Mouse (Mus musculus) liver, embryonic 12.5 days (tissue): Measurements from ENCODE around the gene Pou2f1. TPM values are rescaled to one million over a fixed set of nuclear protein-coding genes. Genes with fewer than 3 reads are reported as not detected.

Experiments
- ATAC-seq: fragments of 200-750 bp; cut with Nextera tagmentation; 2 replicates; pipeline ENCODE4 v1.8.0; 2017; ENCODE audit warnings: moderate number of reproducible peaks, mild to moderate bottlenecking, moderate library complexity
- H3K27ac ChIP-seq: fragments of 300-500 bp; sonication (generic); 2 replicates; pipeline ENCODE4 v1.5.1; 2016; ENCODE audit warnings: mild to moderate bottlenecking
- H3K27me3 ChIP-seq: fragments of 300-500 bp; sonication (generic); replicated peaks from 2 replicates; pipeline ENCODE4 v1.6.1; 2016; ENCODE audit warnings: mild to moderate bottlenecking, moderate library complexity
- H3K36me3 ChIP-seq: fragments of 300-500 bp; sonication (generic); 2 replicates; pipeline ENCODE4 v1.6.1; 2016; ENCODE audit warnings: mild to moderate bottlenecking, moderate library complexity
- H3K4me1 ChIP-seq: fragments of 300-500 bp; sonication (generic); 2 replicates; pipeline ENCODE4 v1.6.1; 2016
- H3K4me2 ChIP-seq: fragments of 300-500 bp; sonication (generic); 2 replicates; pipeline ENCODE4 v1.6.1; 2016; ENCODE audit warnings: mild to moderate bottlenecking, moderate library complexity
- H3K4me3 ChIP-seq: fragments of 300-500 bp; sonication (generic); 2 replicates; pipeline ENCODE4 v1.5.1; 2016; ENCODE audit warnings: mild to moderate bottlenecking, moderate library complexity
- H3K9ac ChIP-seq: fragments of 300-500 bp; sonication (generic); 2 replicates; pipeline ENCODE4 v1.6.1; 2016; ENCODE audit warnings: mild to moderate bottlenecking, moderate library complexity
- H3K9me3 ChIP-seq: fragments of 300-500 bp; sonication (generic); replicated peaks from 2 replicates; pipeline ENCODE4 v1.6.1; 2016; ENCODE audit warnings: mild to moderate bottlenecking, moderate library complexity
- WGBS: fragments of 180-500 bp; shearing (Covaris S2); methylation state at CpG from one replicate; pipeline ENCODE4 v1.1.7; 2016; ENCODE audit not compliant: insufficient replicate concordance; 5-methylcytosine and 5-hydroxymethylcytosine counted together
- polyA plus RNA-seq: library from polyadenylated mRNA; unstranded; fragments of >200 nt; fragmentation: Nextera tagmentation; extraction: Ambion mirVana; gene quantifications from 2 replicates; pipeline ENCODE4 v1.2.1, GENCODE M21; 2016

The Pou2f1 gene
- polyA plus RNA-seq, 1 experiment from 2014 or later: 5.8 TPM

DNA sequence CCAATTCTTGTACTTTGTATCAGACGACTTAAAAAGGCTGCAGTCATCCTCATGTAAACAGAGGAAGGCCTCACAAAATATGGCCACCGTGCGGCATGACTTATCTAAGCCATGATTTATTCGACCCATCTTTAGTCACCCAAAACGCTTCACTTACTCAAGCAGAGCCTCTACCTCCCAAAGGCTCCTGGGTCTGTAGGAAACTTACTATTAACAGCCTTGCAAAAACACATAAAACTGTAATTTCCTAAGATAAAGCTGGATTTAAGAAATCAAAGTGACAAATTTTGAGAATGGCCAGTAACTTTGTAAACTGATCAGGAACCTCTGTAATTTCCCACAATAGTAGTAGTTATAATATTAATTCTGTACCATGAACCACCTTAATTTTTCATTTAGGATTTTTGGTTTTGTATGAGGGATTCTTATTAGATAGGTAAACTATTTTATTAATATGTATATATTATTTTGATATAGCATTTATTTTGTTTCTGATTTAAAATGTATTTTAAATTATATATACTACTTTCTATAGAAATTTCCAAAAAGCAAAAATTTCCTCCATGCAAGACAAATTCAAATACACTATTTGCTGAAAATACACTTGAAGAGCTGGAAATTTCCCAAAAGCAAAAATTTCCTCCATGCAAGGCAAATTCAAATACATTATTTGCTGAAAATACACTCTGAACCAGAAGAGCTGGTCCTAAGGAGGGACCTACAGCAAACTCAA lies 68.4 kb downstream of the Pou2f1 start:
- Histone ChIP-seq H3K9me3 (no peaks in the 10 kb centered on the region), H3K27me3 (no peaks in the 10 kb centered on the region), H3K4me2 (0 out of 2 replicates have a peak overlapping the region, but pooled peaks have one; percentile 2), H3K4me3 (no peak overlapping the region), H3K4me1 (peaks cover 17% of the 10 kb centered on the region), H3K9ac (no peak overlapping the region), H3K27ac (no peak overlapping the region), H3K36me3 (no peaks in the 10 kb centered on the region)
- WGBS: 77% methylated on average over 5 of the region's 5 CpGs
- ATAC-seq: no peak

DNA sequence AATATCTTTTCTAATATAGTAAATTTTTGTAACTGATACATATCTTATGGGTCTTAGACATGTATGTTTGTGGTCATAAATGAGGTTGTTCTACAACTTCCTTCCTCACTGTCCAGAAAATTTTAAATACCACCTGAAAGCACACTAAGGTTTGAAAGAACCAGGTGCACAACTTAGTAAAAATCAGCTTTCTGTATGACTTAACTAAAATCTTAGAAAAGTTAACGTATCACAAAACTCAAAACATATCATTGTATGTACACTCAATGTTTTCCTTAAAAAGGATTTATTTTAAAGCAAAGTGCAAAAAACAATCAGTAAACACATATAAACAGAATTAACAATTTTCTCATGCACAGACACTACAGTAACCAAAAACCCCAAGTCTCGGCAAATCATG lies 69.6 kb downstream of the Pou2f1 start:
- no peak for ATAC-seq
- no peak overlapping the region for H3K4me2 ChIP-seq
- no peak overlapping the region for H3K4me3 ChIP-seq
- no peak overlapping the region for H3K27ac ChIP-seq
- H3K9me3 ChIP-seq: no peaks in the 10 kb centered on the region
- no peak overlapping the region for H3K9ac ChIP-seq
- peaks cover 17% of the 10 kb centered on the region for H3K4me1 ChIP-seq
- H3K36me3 ChIP-seq: no peaks in the 10 kb centered on the region
- 86% methylated on average over 2 of the region's 2 CpGs for WGBS
- no peaks in the 10 kb centered on the region for H3K27me3 ChIP-seq

- ATAC-seq: no peak
- WGBS: 85% methylated on average over 3 of the region's 3 CpGs
Observed at GRCm38 (mm10) chr1:165930510-165930909, 72.0 kb downstream of the Pou2f1 start.

GRCm38 (mm10) chr1:165927507-165928279 lies 74.8 kb downstream of the Pou2f1 start:
- no peaks in the 10 kb centered on the region for H3K9me3 ChIP-seq
- 70% methylated on average over 7 of the region's 7 CpGs for WGBS
- H3K9ac ChIP-seq: no peak overlapping the region
- peaks cover 16% of the 10 kb centered on the region for H3K4me1 ChIP-seq
- H3K36me3 ChIP-seq: no peaks in the 10 kb centered on the region
- H3K4me2 ChIP-seq: no peak overlapping the region
- H3K27me3 ChIP-seq: no peaks in the 10 kb centered on the region
- H3K4me3 ChIP-seq: no peak overlapping the region
- ATAC-seq: no peak
- no peak overlapping the region for H3K27ac ChIP-seq

More at GRCm38 (mm10) chr1:165930510-165930909, 72.0 kb downstream of the Pou2f1 start:
- H3K4me2 ChIP-seq: no peak overlapping the region
- H3K9me3 ChIP-seq: no peaks in the 10 kb centered on the region
- no peaks in the 10 kb centered on the region for H3K36me3 ChIP-seq
- no peak overlapping the region for H3K27ac ChIP-seq
- no peak overlapping the region for H3K9ac ChIP-seq
- H3K27me3 ChIP-seq: no peaks in the 10 kb centered on the region
- no peak overlapping the region for H3K4me3 ChIP-seq
- peaks cover 23% of the 10 kb centered on the region for H3K4me1 ChIP-seq

DNA sequence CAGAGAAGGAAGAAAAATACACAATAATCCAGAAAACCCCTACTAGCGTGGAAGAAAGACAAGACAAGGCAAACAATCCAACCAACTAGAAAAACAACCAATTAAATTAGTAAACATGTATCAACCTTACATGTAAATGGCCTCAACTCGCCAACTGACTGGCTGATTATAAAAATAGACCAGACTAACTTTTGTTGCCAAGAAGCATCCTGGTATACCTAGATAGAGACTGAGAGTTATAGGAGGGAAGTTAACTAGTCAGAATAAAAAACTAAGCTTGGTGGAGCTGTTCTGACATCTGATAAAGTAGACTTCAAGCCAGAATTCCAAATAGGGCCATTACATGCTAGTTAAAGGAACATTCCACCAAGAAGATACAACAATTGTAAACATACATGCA lies 77.3 kb downstream of the Pou2f1 start:
- no peak overlapping the region for H3K4me2 ChIP-seq
- no peak overlapping the region for H3K27ac ChIP-seq
- 81% methylated on average over 2 of the region's 2 CpGs for WGBS
- H3K36me3 ChIP-seq: no peaks in the 10 kb centered on the region
- peaks cover 14% of the 10 kb centered on the region for H3K4me1 ChIP-seq
- H3K4me3 ChIP-seq: no peak overlapping the region
- no peak overlapping the region for H3K9ac ChIP-seq
- no peaks in the 10 kb centered on the region for H3K9me3 ChIP-seq
- H3K27me3 ChIP-seq: no peaks in the 10 kb centered on the region
- ATAC-seq: no peak

GRCm38 (mm10) chr1:165922488-165922887 lies 80.0 kb downstream of the Pou2f1 start:
- H3K4me1 ChIP-seq: peaks cover 12% of the 10 kb centered on the region
- H3K4me3 ChIP-seq: no peak overlapping the region
- ATAC-seq: no peak
- no peaks in the 10 kb centered on the region for H3K9me3 ChIP-seq
- no peak overlapping the region for H3K4me2 ChIP-seq
- no peak overlapping the region for H3K9ac ChIP-seq
- H3K36me3 ChIP-seq: no peaks in the 10 kb centered on the region
- H3K27me3 ChIP-seq: no peaks in the 10 kb centered on the region
- 83% methylated on average over 1 of the region's 1 CpGs for WGBS
- no peak overlapping the region for H3K27ac ChIP-seq

GRCm38 (mm10) chr1:165921026-165921425 lies 81.5 kb downstream of the Pou2f1 start:
- H3K9me3 ChIP-seq: no peaks in the 10 kb centered on the region
- H3K9ac ChIP-seq: no peak overlapping the region
- peaks cover 9% of the 10 kb centered on the region for H3K4me1 ChIP-seq
- no peaks in the 10 kb centered on the region for H3K27me3 ChIP-seq
- peaks cover 10% of the 10 kb centered on the region for H3K36me3 ChIP-seq
- H3K4me2 ChIP-seq: no peak overlapping the region
- H3K4me3 ChIP-seq: no peak overlapping the region
- no peak overlapping the region for H3K27ac ChIP-seq
- 68% methylated on average over 3 of the region's 3 CpGs for WGBS
- no peak for ATAC-seq

DNA sequence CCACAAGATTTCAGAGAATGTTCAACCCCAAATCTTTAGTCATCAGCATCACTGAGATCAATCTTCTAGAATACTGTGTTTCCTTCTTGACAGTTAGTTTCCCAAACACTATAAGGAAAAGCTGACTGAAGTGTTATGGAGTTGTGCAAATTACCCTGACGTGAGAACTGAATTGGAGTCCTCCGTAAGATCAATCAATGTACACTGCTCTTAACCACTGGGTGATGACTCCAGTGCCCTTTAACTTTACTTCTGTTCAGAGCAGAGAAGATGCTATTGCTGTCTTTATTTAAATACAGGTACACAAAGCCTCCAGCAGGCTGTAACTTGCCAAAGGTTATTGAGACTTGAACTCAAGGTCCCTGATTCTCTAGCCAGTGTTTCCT lies 88.1 kb downstream of the Pou2f1 start:
- Histone ChIP-seq H3K27ac (no peak overlapping the region), H3K9me3 (no peaks in the 10 kb centered on the region), H3K4me2 (no peak overlapping the region), H3K4me3 (no peak overlapping the region), H3K36me3 (peaks cover 19% of the 10 kb centered on the region), H3K4me1 (no peaks in the 10 kb centered on the region), H3K9ac (no peak overlapping the region), H3K27me3 (no peaks in the 10 kb centered on the region)
- 91% methylated on average over 2 of the region's 2 CpGs for WGBS
- no peak for ATAC-seq

GRCm38 (mm10) chr1:165913720-165914415 lies 88.6 kb downstream of the Pou2f1 start:
- Histone ChIP-seq H3K4me1 (no peaks in the 10 kb centered on the region), H3K36me3 (peaks cover 19% of the 10 kb centered on the region), H3K4me2 (no peak overlapping the region), H3K27ac (no peak overlapping the region), H3K4me3 (no peak overlapping the region), H3K9me3 (no peaks in the 10 kb centered on the region), H3K9ac (no peak overlapping the region), H3K27me3 (no peaks in the 10 kb centered on the region)
- ATAC-seq: no peak
- WGBS: 71% methylated on average over 2 of the region's 2 CpGs

DNA sequence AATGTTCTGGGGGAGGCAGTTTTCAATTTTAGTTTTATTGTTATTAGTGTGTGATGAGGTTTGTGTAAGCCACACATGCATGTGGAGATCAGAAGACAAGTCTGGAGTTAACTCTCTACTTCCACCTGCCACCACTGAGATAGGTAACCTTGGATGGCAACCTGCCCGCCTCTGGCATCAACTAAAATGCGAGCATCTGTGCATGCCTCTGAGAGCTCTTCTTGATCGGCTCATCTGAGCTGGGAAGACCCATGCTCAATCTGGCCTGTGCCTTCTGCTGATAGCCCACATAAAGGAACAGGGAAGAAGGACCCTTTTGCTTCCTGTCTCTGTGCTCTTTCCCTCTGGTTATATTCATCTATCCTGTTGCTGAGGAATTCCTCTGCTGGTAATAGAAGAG lies 93.0 kb downstream of the Pou2f1 start:
- no peak overlapping the region for H3K27ac ChIP-seq
- H3K27me3 ChIP-seq: no peaks in the 10 kb centered on the region
- no peak for ATAC-seq
- no peak overlapping the region for H3K9ac ChIP-seq
- WGBS: 77% methylated on average over 3 of the region's 3 CpGs
- no peaks in the 10 kb centered on the region for H3K4me1 ChIP-seq
- H3K9me3 ChIP-seq: no peaks in the 10 kb centered on the region
- peaks cover 19% of the 10 kb centered on the region for H3K36me3 ChIP-seq
- no peak overlapping the region for H3K4me3 ChIP-seq
- no peak overlapping the region for H3K4me2 ChIP-seq

DNA sequence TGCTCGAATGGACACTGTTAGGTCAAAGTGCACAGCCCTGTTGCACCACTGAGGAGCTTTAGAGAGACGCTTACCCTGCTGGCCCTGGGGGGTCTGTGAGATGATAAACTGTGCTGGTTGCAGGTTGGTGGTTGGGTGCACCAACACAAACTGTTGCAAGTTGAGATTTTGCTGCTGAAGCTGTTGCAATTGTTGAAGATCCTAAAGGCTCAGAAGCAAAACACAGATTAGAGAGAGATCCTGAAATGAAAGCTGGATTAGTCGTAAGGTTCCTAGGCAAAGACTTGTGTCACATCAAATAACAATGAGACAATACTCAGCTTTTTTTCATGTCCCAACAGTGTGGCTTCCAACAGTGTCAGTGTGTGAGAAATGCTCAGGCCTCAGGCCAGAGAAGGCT lies 93.7 kb downstream of the Pou2f1 start:
- 68% methylated on average over 3 of the region's 3 CpGs for WGBS

GRCm38 (mm10) chr1:165908153-165908552 lies 94.3 kb downstream of the Pou2f1 start:
- H3K4me1 ChIP-seq: no peaks in the 10 kb centered on the region
- H3K9me3 ChIP-seq: no peaks in the 10 kb centered on the region
- no peak overlapping the region for H3K27ac ChIP-seq
- no peak overlapping the region for H3K4me2 ChIP-seq
- WGBS: 68% methylated on average over 2 of the region's 2 CpGs
- no peak overlapping the region for H3K9ac ChIP-seq
- ATAC-seq: no peak
- peaks cover 19% of the 10 kb centered on the region for H3K36me3 ChIP-seq
- no peak overlapping the region for H3K4me3 ChIP-seq
- no peaks in the 10 kb centered on the region for H3K27me3 ChIP-seq

More for the DNA sequence above, 93.7 kb downstream of the Pou2f1 start:
- no peak overlapping the region for H3K4me2 ChIP-seq
- H3K27me3 ChIP-seq: no peaks in the 10 kb centered on the region
- peaks cover 19% of the 10 kb centered on the region for H3K36me3 ChIP-seq
- no peaks in the 10 kb centered on the region for H3K4me1 ChIP-seq
- no peak; the same call in 1 of the 2 replicates for ATAC-seq
- H3K4me3 ChIP-seq: no peak overlapping the region
- H3K9ac ChIP-seq: no peak overlapping the region
- no peaks in the 10 kb centered on the region for H3K9me3 ChIP-seq
- no peak overlapping the region for H3K27ac ChIP-seq
